Mouse (Mus musculus) thymus, adult 2 months (tissue): ENCODE data around the gene Zfp429.
"Not testable (repeated sequence)": the region's sequence is repeated elsewhere in the genome, so short reads cannot be mapped to it uniquely, and the experiment has no call there.

ENCODE experiments used
- CTCF ChIP-seq: fragments of 200-500 bp; IDR thresholded peaks from 2 replicates; pipeline ENCODE4 v1.5.1; 2012; ENCODE audit warnings: mild to moderate bottlenecking, control low read depth, low read length, moderate library complexity, borderline replicate concordance; ENCODE audit not compliant: control insufficient read depth, poor library complexity, insufficient read depth; ENCODE audit errors: extremely low read depth
- POLR2A ChIP-seq: fragments of 200-500 bp; IDR thresholded peaks from 2 replicates; pipeline ENCODE4 v1.6.1; 2012; ENCODE audit warnings: mild to moderate bottlenecking, low read length, control low read depth, moderate library complexity; ENCODE audit not compliant: control insufficient read depth, poor library complexity, insufficient read depth; ENCODE audit errors: extremely low read depth

GRCm38 (mm10) chr13:67422532-67422931 is 22.9 kb upstream of the Zfp429 start:
- not testable (repeated sequence) for TF ChIP-seq CTCF, POLR2A
